Mouse (Mus musculus) liver, embryonic 14.5 days (tissue): ENCODE measurements around the gene Ly6g6d. TPM values are rescaled to one million over a fixed set of nuclear protein-coding genes. Genes with fewer than 3 reads are reported as not detected.

Experiments
- ATAC-seq: fragments of 200-750 bp; cut with Nextera tagmentation; 2 replicates; pipeline ENCODE4 v1.8.0; 2017; ENCODE audit warnings: moderate number of reproducible peaks, mild to moderate bottlenecking, moderate library complexity; ENCODE audit not compliant: insufficient read depth
- DNase-seq, 3 experiments: peaks; one replicate each; pipeline ENCODE4 v3.0.0-alpha.2; 2012 to 2013; ENCODE audit warnings: low read depth in 3 of 3, low spot score in 3 of 3
- H3K27ac ChIP-seq: fragments of 300-500 bp; sonication (generic); 2 replicates; pipeline ENCODE4 v1.5.1; 2014; ENCODE audit warnings: moderate library complexity, mild to moderate bottlenecking, control low read depth, inconsistent platforms
- H3K27me3 ChIP-seq: fragments of 300-500 bp; sonication (generic); 2 replicates; pipeline ENCODE4 v1.6.1; 2014; ENCODE audit warnings: mild to moderate bottlenecking, low read length, moderate library complexity; ENCODE audit not compliant: control insufficient read depth, insufficient read depth
- H3K36me3 ChIP-seq: fragments of 300-500 bp; sonication (generic); replicated peaks from 2 replicates; pipeline ENCODE4 v1.6.1; 2014; ENCODE audit warnings: low read depth; ENCODE audit not compliant: control insufficient read depth, insufficient read depth
- H3K4me1 ChIP-seq, 2 experiments: fragments of 200-500 bp in 1 of 2; fragments of 300-500 bp in 1 of 2; sonication (generic) in 1 of 2; replicated peaks; 2 replicates each; pipeline ENCODE4 v1.6.1; 2012 to 2014; ENCODE audit warnings: antibody characterized with exemption in 1 of 2, inconsistent platforms in 1 of 2, low read length in 1 of 2; ENCODE audit not compliant: control insufficient read depth in 2 of 2, insufficient read depth in 2 of 2
- H3K4me2 ChIP-seq: fragments of 300-500 bp; sonication (generic); 2 replicates; pipeline ENCODE4 v1.6.1; 2014; ENCODE audit warnings: low read depth, mild to moderate bottlenecking, control low read depth, moderate library complexity
- H3K4me3 ChIP-seq, 2 experiments: fragments of 200-500 bp in 1 of 2; fragments of 300-500 bp in 1 of 2; sonication (generic) in 1 of 2; 2 replicates each; pipeline ENCODE4 v1.5.1; 2012 to 2014; ENCODE audit warnings: low read depth in 2 of 2, low read length in 2 of 2, mild to moderate bottlenecking in 2 of 2, control low read depth in 1 of 2, inconsistent platforms in 1 of 2, moderate library complexity in 1 of 2; ENCODE audit not compliant: insufficient read depth in 1 of 2
- H3K9ac ChIP-seq: fragments of 300-500 bp; sonication (generic); replicated peaks from 2 replicates; pipeline ENCODE4 v1.6.1; 2014; ENCODE audit warnings: mild to moderate bottlenecking, control low read depth, moderate library complexity
- H3K9me3 ChIP-seq: fragments of 300-500 bp; sonication (generic); 2 replicates; pipeline ENCODE4 v1.6.1; 2016; ENCODE audit warnings: low read length, mixed read lengths; ENCODE audit not compliant: control insufficient read depth
- CTCF ChIP-seq: IDR thresholded peaks from 2 replicates; pipeline ENCODE4 v1.5.1; 2016; ENCODE audit warnings: antibody characterized with exemption, low read depth, control low read depth
- EP300 ChIP-seq: IDR thresholded peaks from 2 replicates; pipeline ENCODE4 v1.6.1; 2016; ENCODE audit warnings: antibody characterized with exemption, low read depth
- whole genome bisulfite sequencing: fragments of 180-500 bp; shearing (Covaris S2); extraction: QIAGEN DNeasy Blood & Tissue Kit; methylation state at CpG from one replicate; pipeline ENCODE4 v1.1.7; 2014; ENCODE audit not compliant: insufficient replicate concordance; 5-methylcytosine and 5-hydroxymethylcytosine counted together
- polyA plus RNA-seq, 2 experiments: library from polyadenylated mRNA; depleted of rRNA in 1 of 2; stranded (reverse) in 1 of 2; unstranded in 1 of 2; fragments of >200 nt; fragmentation: Nextera tagmentation in 1 of 2; extraction: Ambion mirVana in 1 of 2; gene quantifications; 2 replicates each; pipeline versions ENCODE4 v1.2.1 to v1.2.3; 2012 to 2014

Gene Ly6g6d
- polyA plus RNA-seq, 2 experiments: 0.28 to 0.95 TPM

- no peak for DNase-seq
- Histone ChIP-seq H3K4me2 (no peak overlapping the region), H3K27ac (no peak overlapping the region), H3K9ac (no peak overlapping the region), H3K36me3 (no peaks in the 10 kb centered on the region), H3K9me3 (no peaks in the 10 kb centered on the region), H3K27me3 (no peaks in the 10 kb centered on the region), H3K4me1 (peaks cover 6 to 17% of the 10 kb centered on the region in 2 experiments), H3K4me3 (no peak overlapping the region)
- WGBS: 67% methylated on average over 8 of the region's 8 CpGs
- no peak for ATAC-seq
- TF ChIP-seq EP300 (no peak), CTCF (peak; percentile 29)
Observed at GRCm38 (mm10) chr17:35032323-35032870, 45.5 kb downstream of the Ly6g6d start.

- TF ChIP-seq CTCF: no peak
- no peak for TF ChIP-seq EP300
- Histone ChIP-seq H3K4me3 (no peak overlapping the region), H3K27ac (no peak overlapping the region), H3K4me2 (no peak overlapping the region), H3K9ac (no peak overlapping the region), H3K9me3 (no peaks in the 10 kb centered on the region), H3K36me3 (no peaks in the 10 kb centered on the region), H3K27me3 (no peaks in the 10 kb centered on the region), H3K4me1 (peaks cover 6 to 17% of the 10 kb centered on the region in 2 experiments)
- no peak for ATAC-seq
- WGBS: 58% methylated on average over 7 of the region's 7 CpGs
- no peak for DNase-seq
Observed at GRCm38 (mm10) chr17:35031880-35032279, 46.0 kb downstream of the Ly6g6d start.

GRCm38 (mm10) chr17:35031272-35031671 lies 46.6 kb downstream of the Ly6g6d start:
- Histone ChIP-seq H3K4me2 (no peak overlapping the region), H3K27ac (no peak overlapping the region), H3K9me3 (no peaks in the 10 kb centered on the region), H3K4me1 (peaks cover 6 to 17% of the 10 kb centered on the region in 2 experiments), H3K9ac (no peak overlapping the region), H3K27me3 (no peaks in the 10 kb centered on the region), H3K4me3 (no peak overlapping the region), H3K36me3 (no peaks in the 10 kb centered on the region)
- no peak for ATAC-seq
- WGBS: 83% methylated on average over 11 of the region's 11 CpGs
- no peak for TF ChIP-seq CTCF
- TF ChIP-seq EP300: no peak
- no peak for DNase-seq

- H3K27me3 ChIP-seq: no peaks in the 10 kb centered on the region
- no peak for TF ChIP-seq EP300
- TF ChIP-seq CTCF: peak; percentile 80
- H3K36me3 ChIP-seq: no peaks in the 10 kb centered on the region
- H3K4me2 ChIP-seq: no peak overlapping the region
- ATAC-seq: no peak
- no peak for DNase-seq
- no peaks in the 10 kb centered on the region for H3K9me3 ChIP-seq
- H3K9ac ChIP-seq: no peak overlapping the region
- H3K27ac ChIP-seq: no peak overlapping the region
- WGBS: 32% methylated on average over 19 of the region's 19 CpGs
- H3K4me3 ChIP-seq: no peak overlapping the region
- peaks cover 6 to 17% of the 10 kb centered on the region in 2 experiments for H3K4me1 ChIP-seq
Observed at GRCm38 (mm10) chr17:35029691-35030532, 48.0 kb downstream of the Ly6g6d start.

GRCm38 (mm10) chr17:35028315-35028714 lies 49.5 kb downstream of the Ly6g6d start:
- H3K4me2 ChIP-seq: no peak overlapping the region
- no peaks in the 10 kb centered on the region for H3K27me3 ChIP-seq
- peaks cover 6 to 22% of the 10 kb centered on the region in 2 experiments for H3K4me1 ChIP-seq
- DNase-seq (no peak), ATAC-seq (no peak)
- no peaks in the 10 kb centered on the region for H3K36me3 ChIP-seq
- no peak for TF ChIP-seq CTCF
- TF ChIP-seq EP300: no peak
- H3K9me3 ChIP-seq: no peaks in the 10 kb centered on the region
- H3K4me3 ChIP-seq: no peak overlapping the region
- H3K27ac ChIP-seq: no peak overlapping the region
- no peak overlapping the region for H3K9ac ChIP-seq
- WGBS: 45% methylated on average over 2 of the region's 2 CpGs
